Mouse (Mus musculus) lung, adult 2 months (tissue): ENCODE results near the gene Tex38. TPM values are rescaled to one million over a fixed set of nuclear protein-coding genes. Genes with fewer than 3 reads are reported as not detected.

Experiments
- DNase-seq: peaks from one replicate; pipeline ENCODE4 v3.0.0; 2022
- H3K4me1 ChIP-seq: fragments of 200-500 bp; 2 replicates; pipeline ENCODE4 v1.6.1; 2011; ENCODE audit warnings: low read length; ENCODE audit not compliant: control insufficient read depth, insufficient read depth
- H3K4me3 ChIP-seq: fragments of 200-500 bp; replicated peaks from 2 replicates; pipeline ENCODE3; 2011; ENCODE audit warnings: low read depth, mild to moderate bottlenecking, control low read depth, low read length; ENCODE audit errors: extremely low read depth
- CTCF ChIP-seq: fragments of 200-500 bp; IDR thresholded peaks from 2 replicates; pipeline ENCODE4 v1.5.1; 2011; ENCODE audit warnings: mild to moderate bottlenecking, low read length, control low read depth; ENCODE audit not compliant: insufficient read depth
- POLR2A ChIP-seq: fragments of 200-500 bp; IDR thresholded peaks from 2 replicates; pipeline ENCODE4 v1.6.1; 2011; ENCODE audit warnings: low read depth, mild to moderate bottlenecking, control low read depth, low read length, borderline replicate concordance; ENCODE audit errors: extremely low read depth
- WGBS: fragments of 180-500 bp; shearing (Covaris S2); methylation state at CpG from one replicate; pipeline ENCODE4 v1.1.7; 2018; 5-methylcytosine and 5-hydroxymethylcytosine counted together
- polyA plus RNA-seq: library from polyadenylated mRNA; depleted of rRNA; stranded (reverse); fragments of >200 nt; gene quantifications from 2 replicates; pipeline ENCODE4 v1.2.3, GENCODE M21; 2012

The Tex38 gene
- polyA plus RNA-seq, 1 experiment, result 0.37 TPM

DNA sequence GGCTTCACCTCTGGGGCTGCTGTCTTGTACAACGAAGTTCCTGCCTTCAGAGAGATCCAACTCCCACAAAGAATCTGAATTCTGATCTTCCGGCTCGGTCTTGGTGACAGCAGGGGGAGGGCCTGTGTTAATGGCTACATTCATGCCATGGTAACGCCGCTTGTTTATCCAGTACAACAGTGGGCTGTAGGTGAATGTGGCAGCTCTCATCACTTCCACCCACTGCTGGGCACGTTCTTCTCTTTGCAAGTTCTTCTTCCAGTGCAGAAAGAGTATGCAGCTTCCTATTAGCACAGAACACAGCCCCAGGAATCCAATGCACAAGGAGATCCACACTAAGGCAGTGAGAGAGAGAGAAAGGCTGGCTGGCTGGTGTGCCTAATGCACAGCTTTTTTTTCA lies 549 bp downstream of the Tex38 start:
- DNase-seq, result no peak
- H3K4me1 ChIP-seq, result no peaks in the 10 kb centered on the region
- 38% methylated on average over 6 of the region's 6 CpGs for WGBS
- H3K4me3 ChIP-seq, result no peak overlapping the region
- TF ChIP-seq CTCF (no peak), POLR2A (no peak)

DNA sequence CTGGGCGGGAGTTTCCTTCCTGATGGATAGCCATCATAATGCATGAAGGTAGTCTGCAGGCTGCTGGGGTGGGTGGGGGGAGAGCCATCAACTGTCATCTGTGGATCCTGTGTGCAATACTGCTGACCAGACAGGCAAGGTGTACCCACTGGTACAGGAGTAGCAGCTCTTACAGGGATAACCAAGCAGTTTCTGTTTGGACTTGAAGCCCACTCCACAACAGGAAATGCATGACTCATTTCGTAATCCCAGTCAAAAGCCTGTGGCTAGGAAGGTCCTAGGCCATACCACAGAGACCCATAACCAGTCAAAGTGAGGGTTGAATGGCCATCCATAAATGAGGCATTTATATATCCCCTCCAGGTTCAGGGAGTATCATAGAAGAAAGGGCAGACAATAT lies 3.2 kb downstream of the Tex38 start:
- no peak for DNase-seq
- TF ChIP-seq CTCF (no peak), POLR2A (no peak)
- no peaks in the 10 kb centered on the region for H3K4me1 ChIP-seq
- WGBS, result 82% methylated on average over 2 of the region's 2 CpGs
- no peak overlapping the region for H3K4me3 ChIP-seq

DNA sequence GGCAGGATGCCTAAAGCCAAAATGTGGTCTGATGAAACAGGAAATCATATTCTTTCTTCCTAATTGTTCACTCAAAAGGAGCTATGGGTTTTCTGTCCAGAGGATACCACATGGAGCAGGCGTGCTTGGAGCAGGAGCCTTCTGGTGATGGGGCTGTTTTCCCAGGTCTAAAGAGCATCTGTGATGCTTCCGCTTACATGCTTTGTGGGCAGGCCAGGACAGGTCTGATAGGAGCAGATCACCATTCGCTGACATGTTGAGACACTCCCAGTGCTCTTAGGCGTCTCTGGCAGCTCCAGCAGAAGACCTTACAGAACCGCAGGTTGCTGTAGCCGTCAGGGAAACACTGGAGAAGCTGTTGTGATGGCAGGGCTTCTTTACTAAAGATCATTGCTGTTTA lies 5.8 kb downstream of the Tex38 start:
- DNase-seq, result no peak
- H3K4me1 ChIP-seq, result no peaks in the 10 kb centered on the region
- TF ChIP-seq POLR2A, result no peak
- 78% methylated on average over 6 of the region's 6 CpGs for WGBS
- H3K4me3 ChIP-seq, result no peak overlapping the region

DNA sequence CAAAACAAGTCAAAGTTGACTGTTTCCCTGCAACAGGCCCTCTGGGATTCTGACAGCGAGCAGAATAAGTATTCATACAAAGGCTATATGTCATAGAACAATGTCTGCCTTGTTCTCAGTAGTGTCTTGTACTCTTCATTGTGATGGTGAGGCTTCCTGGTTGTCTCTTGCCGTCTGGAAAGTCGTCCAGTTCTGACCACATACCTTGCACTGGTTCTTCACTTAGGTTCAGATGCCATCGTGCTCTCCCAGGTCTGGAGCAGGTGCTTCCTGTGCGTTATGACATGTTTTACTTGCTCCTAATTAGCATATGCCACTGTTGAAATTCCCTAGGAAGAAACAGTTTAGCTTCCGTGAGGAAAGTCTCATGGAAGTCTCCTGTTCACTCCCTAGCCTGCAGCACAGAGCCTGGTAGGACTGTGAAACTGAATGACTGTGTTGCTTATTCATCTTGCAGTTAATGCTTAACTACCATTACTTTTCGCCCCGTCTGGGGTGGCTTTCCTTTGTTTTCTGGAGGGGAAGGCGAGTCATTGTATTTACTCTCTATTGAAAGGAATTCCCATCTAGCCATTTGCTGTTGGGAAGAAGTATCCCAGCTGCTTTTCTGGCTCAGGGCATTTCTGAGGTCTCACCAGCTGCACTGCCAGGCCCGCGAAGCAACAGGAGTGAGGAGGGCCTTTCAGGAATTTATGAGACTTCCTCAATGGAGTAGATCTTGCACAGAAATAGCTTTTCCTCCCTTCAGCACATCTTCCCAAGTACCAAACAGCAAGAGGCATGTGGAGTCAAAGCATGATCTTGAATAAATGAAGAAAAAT lies 13.0 kb downstream of the Tex38 start:
- no peak for DNase-seq
- TF ChIP-seq POLR2A, result no peak
- TF ChIP-seq CTCF, result no peak
- WGBS, result 58% methylated on average over 11 of the region's 11 CpGs

DNA sequence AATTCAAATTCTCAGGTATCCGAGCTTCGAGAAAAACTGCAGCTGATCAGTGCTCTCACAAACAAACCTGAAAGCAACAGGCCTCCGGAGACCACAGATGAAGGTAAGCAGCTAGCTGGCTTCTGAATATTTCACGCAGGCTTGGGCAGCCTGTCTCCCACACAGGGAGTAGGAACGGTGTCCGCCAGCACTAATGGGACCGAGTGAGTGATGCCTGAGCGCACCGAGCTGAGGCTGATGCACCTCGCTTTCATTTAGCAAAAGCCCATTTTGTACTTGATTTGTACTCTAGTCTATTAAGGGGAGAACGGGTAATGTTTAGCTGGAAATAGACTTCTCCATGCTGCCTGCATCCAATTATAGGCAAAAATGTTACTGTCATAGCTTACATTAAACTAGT lies 16.2 kb downstream of the Tex38 start:
- H3K4me3 ChIP-seq, result no peak overlapping the region
- TF ChIP-seq POLR2A, result no peak
- no peak for TF ChIP-seq CTCF
- WGBS, result 93% methylated on average over 11 of the region's 11 CpGs
- H3K4me1 ChIP-seq, result no peaks in the 10 kb centered on the region; the same call in 1 of the 2 replicates
- DNase-seq, result no peak

More for the DNA sequence above, 13.0 kb downstream of the Tex38 start:
- Histone ChIP-seq H3K4me1 (no peaks in the 10 kb centered on the region), H3K4me3 (no peak overlapping the region)

DNA sequence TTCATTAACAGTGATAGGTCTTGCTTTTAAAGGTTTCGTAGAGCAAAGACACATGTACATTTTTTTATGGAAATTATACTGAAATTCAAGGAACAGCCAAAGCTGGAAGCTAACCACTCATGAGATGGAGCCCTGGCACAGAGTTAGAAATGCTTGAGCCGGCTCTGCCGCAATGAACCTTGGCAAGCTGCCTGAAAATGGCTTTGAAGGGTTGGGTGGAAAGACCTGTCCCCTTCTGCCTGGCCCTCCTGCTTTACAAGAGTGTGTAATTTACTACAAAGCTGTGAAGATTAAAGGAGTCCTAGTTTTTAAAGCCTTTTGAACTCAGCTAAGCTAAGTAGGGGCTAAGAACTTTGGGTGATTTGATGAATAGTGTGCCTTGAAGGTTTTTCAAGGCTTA lies 19.6 kb downstream of the Tex38 start:
- DNase-seq, result peak; percentile 44
- 51% methylated on average over 3 of the region's 3 CpGs for WGBS
- Histone ChIP-seq H3K4me1 (no peaks in the 10 kb centered on the region; the same call in 1 of the 2 replicates), H3K4me3 (no peak overlapping the region)
- TF ChIP-seq CTCF (no peak), POLR2A (no peak)

DNA sequence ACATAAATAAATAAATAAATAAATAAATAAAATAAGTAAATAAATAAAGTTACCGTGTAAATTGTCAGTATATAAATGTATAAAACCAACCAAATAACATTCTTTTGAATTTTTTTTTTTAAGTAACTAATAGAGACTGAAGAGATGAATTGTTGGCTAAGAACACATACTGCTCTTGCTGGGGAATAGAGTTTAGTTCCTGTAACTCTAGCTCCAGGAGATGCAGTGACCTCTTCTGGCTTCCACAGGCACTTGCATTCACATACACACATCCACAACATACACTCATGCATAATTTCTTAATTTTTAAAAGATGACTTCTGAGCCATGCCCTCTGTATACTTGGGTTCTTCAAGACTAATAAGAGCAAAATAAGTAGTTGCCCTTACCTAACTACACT lies 26.0 kb downstream of the Tex38 start:
- no peak for DNase-seq
- Histone ChIP-seq H3K4me1 (no peaks in the 10 kb centered on the region), H3K4me3 (no peak overlapping the region)
- TF ChIP-seq CTCF (no peak), POLR2A (no peak)
- WGBS, result 94% methylated on average over 1 of the region's 1 CpGs

DNA sequence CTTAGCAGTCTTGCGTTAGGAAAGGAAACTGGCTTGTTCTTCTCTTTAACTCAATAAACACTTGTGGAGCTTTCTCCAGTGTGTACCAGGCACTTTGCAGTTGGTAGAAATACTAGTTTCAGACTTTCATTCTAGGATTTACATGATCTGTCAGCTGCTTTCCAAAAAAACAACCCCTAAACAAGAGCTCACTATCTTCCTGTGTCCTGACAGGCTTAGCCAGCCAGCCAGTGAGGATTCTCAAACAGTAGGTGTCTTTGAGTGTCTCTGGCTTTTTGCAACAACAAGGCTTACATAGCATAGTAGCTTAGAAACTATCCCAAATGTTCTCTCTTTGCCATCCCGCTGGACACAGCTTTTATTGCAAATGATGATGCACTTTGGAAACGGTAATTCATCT lies 26.7 kb downstream of the Tex38 start:
- DNase-seq, result no peak
- H3K4me3 ChIP-seq, result no peak overlapping the region
- TF ChIP-seq CTCF, result no peak
- TF ChIP-seq POLR2A, result no peak
- WGBS, result 92% methylated on average over 3 of the region's 3 CpGs
- no peaks in the 10 kb centered on the region for H3K4me1 ChIP-seq

DNA sequence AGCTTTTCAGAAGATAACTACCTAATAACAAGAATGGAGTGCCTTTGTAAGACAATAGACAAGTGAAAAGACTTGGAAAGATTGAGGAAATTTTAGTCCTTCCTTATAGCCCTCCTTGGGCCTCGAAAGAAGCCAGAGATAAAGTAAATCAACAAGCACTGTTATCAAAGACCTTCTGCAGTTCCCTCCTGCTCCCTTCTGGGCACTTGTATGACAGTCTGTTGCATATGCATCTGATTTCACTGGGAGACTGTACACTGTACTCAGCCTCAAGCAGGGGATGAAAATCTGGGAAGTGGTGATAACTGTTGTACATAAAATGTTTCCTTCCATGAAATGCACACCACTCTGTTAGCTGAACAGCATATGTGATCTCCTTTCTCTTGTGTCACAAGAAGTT lies 31.5 kb downstream of the Tex38 start:
- Histone ChIP-seq H3K4me3 (no peak overlapping the region), H3K4me1 (no peaks in the 10 kb centered on the region)
- no peak for DNase-seq
- TF ChIP-seq POLR2A (no peak), CTCF (no peak)
- 81% methylated on average over 1 of the region's 1 CpGs for WGBS

DNA sequence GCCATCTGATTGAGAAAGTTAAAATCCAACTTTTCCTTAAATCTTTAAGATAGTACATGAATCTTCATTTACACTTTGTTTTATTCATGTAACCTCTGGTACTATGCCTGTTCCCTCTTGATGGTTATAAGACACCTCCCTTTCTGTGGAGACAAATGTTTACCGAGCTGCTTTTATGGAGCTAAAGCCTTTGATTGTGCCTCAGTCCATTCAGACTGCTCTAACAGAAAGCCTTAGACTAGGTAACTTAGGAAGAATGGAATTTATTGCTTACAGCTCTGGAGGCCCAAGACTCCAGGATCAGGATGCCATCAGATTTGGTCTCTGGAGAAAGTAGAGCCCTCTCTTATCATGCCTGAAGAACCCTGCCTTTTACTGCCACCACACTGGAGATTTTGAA lies 32.6 kb downstream of the Tex38 start:
- WGBS, result 82% methylated on average over 1 of the region's 1 CpGs
- TF ChIP-seq CTCF (no peak), POLR2A (no peak)
- Histone ChIP-seq H3K4me1 (no peaks in the 10 kb centered on the region), H3K4me3 (no peak overlapping the region)
- DNase-seq, result no peak
